21 mouse cellular contexts compared by ENCODE assay signal in genomic region chr12:97158332-97158731, GRCm38 (mm10).
DNase-seq lines count a peak whose midpoint lies in the region; ATAC-seq and TF ChIP-seq lines count a peak whose summit lies in the region.
"Had no signal": no experiment of that assay in that cellular context is flagged by ENCODE, and none has a peak within 500 bp of the region (broad histone marks: within the 10 kb centered on the region; RNA-seq: fewer than 3 reads in every experiment).

No protein-coding gene starts in this region.

- TF ChIP-seq CTCF in kidney, adult 2 months (conservative IDR thresholded peaks at IDR 0.05; ENCODE audit: insufficient read depth, insufficient read length, low read depth, low read length) = no peak

- no peak overlapping the region for H3K9ac ChIP-seq in kidney, embryonic 14.5 days (ENCODE audit: low read depth, low read length)
- H3K9ac ChIP-seq: embryonic facial prominence, embryonic 13.5 days; forebrain, embryonic 12.5 days; heart, embryonic 15.5 days; hindbrain, embryonic 14.5 days had no signal

- DNase-seq in kidney, adult 11 months = no peak
- peak; percentile 2 for DNase-seq in kidney, postnatal 14 days
- no peak for DNase-seq in kidney, adult 2 months
- peak; percentile 20 for DNase-seq in embryo, embryonic 10.5 days (ENCODE audit: low spot score)
- no peak for DNase-seq in heart, postnatal 36 days
- DNase-seq: adrenal gland, adult 8-10 months; cerebellum, adult 18-20 months; cerebellum, adult 9-11 months; cerebellum, postnatal 36 days; gastrocnemius, postnatal 10 days; heart, adult 2 months; heart, postnatal 14 days had no signal

- peak; percentile 83; the same call in 1 of the 2 replicates for ATAC-seq in kidney, embryonic 14.5 days (ENCODE audit: low FRiP score, low TSS enrichment)
- ATAC-seq in megakaryocyte progenitor cell, adult 5-6 weeks (replicated peaks; ENCODE audit: poor library complexity) = peak; percentile 83
- ATAC-seq: forebrain, embryonic 16.5 days had no signal

- peaks cover 17% of the 10 kb centered on the region for H3K4me1 ChIP-seq in kidney, embryonic 14.5 days (ENCODE audit: control insufficient read depth, insufficient read depth, low read length)
- peaks cover 4% of the 10 kb centered on the region; the same call in 1 of the 2 replicates for H3K4me1 ChIP-seq in kidney, adult 2 months (ENCODE audit: control insufficient read depth, insufficient read depth, low read length)
- H3K4me1 ChIP-seq: embryonic facial prominence, embryonic 13.5 days; forebrain, embryonic 12.5 days; heart, embryonic 15.5 days; hindbrain, embryonic 10.5 days had no signal

- H3K4me2 ChIP-seq in kidney, embryonic 14.5 days (replicated peaks; ENCODE audit: low read depth, low read length) = no peak overlapping the region
- H3K4me2 ChIP-seq: embryonic facial prominence, embryonic 13.5 days; forebrain, embryonic 12.5 days; heart, embryonic 11.5 days; heart, embryonic 15.5 days; hindbrain, embryonic 14.5 days had no signal

- no peaks in the 10 kb centered on the region for H3K27me3 ChIP-seq in kidney, embryonic 14.5 days (ENCODE audit: control insufficient read depth, insufficient read depth, low read length)
- H3K27me3 ChIP-seq in kidney, adult 2 months (replicated peaks; ENCODE audit: control insufficient read depth, insufficient read depth, low read length) = no peaks in the 10 kb centered on the region; the same call in 1 of the 2 replicates
- H3K27me3 ChIP-seq: embryonic facial prominence, embryonic 13.5 days; forebrain, embryonic 12.5 days; heart, embryonic 15.5 days had no signal

- H3K36me3 ChIP-seq in kidney, embryonic 14.5 days (ENCODE audit: control insufficient read depth, insufficient read depth, low read length) = no peaks in the 10 kb centered on the region
- H3K36me3 ChIP-seq in kidney, adult 2 months (ENCODE audit: control insufficient read depth, insufficient read depth, low read length) = no peaks in the 10 kb centered on the region
- H3K36me3 ChIP-seq: embryonic facial prominence, embryonic 13.5 days; forebrain, embryonic 12.5 days; heart, embryonic 15.5 days; hindbrain, embryonic 10.5 days had no signal

- TF ChIP-seq POLR2A in kidney, adult 2 months (IDR thresholded peaks at IDR 0.05; ENCODE audit: low read depth, low read length) = no peak

- 32% methylated on average over 4 of the region's 4 CpGs for WGBS in kidney, embryonic 14.5 days
- 43% methylated on average over 4 of the region's 4 CpGs for WGBS in kidney, adult 2 months

- H3K27ac ChIP-seq in kidney, embryonic 14.5 days (ENCODE audit: low read depth, low read length) = no peak overlapping the region
- no peak overlapping the region for H3K27ac ChIP-seq in kidney, adult 2 months (ENCODE audit: insufficient read depth, low read depth, low read length)
- H3K27ac ChIP-seq: embryonic facial prominence, embryonic 13.5 days; forebrain, embryonic 12.5 days; heart, adult 2 months; heart, embryonic 15.5 days; hindbrain, embryonic 10.5 days; hindbrain, embryonic 14.5 days had no signal

- no peak overlapping the region for H3K4me3 ChIP-seq in kidney, embryonic 14.5 days (ENCODE audit: low read length)
- no peak overlapping the region for H3K4me3 ChIP-seq in kidney, adult 2 months (ENCODE audit: insufficient read depth, low read depth, low read length)
- H3K4me3 ChIP-seq: embryonic facial prominence, embryonic 13.5 days; forebrain, embryonic 12.5 days; heart, adult 2 months; heart, embryonic 15.5 days; hindbrain, embryonic 10.5 days had no signal

- no peaks in the 10 kb centered on the region for H3K9me3 ChIP-seq in kidney, embryonic 14.5 days (ENCODE audit: control insufficient read depth, low read length)
- H3K9me3 ChIP-seq: embryonic facial prominence, embryonic 13.5 days; forebrain, embryonic 12.5 days; heart, embryonic 15.5 days; hindbrain, embryonic 10.5 days had no signal

- intact Hi-C loops in heart, postnatal 36 days (cut with DNase I) = no loop called here

Comparison
In these comparisons a context has a peak if more than half of its experiments do, and no peak if none do; other contexts are left out.
1. DNase-seq: peak in kidney, postnatal 14 days (single experiment) and embryo, embryonic 10.5 days (single experiment); none in kidney, adult 11 months (single experiment), kidney, adult 2 months (single experiment) and heart, postnatal 36 days (0 of 2).